Mouse (Mus musculus) limb, embryonic 11.5 days (tissue): ENCODE measurements around the gene Plxnb1. TPM values are rescaled to one million over a fixed set of nuclear protein-coding genes. Genes with fewer than 3 reads are reported as not detected.

Experiments used
- ATAC-seq: fragments of 200-750 bp; cut with Nextera tagmentation; 2 replicates; pipeline ENCODE4 v1.8.0; 2017; ENCODE audit warnings: low read depth; ENCODE audit not compliant: insufficient number of reproducible peaks, low FRiP score, low TSS enrichment
- DNase-seq: peaks from one replicate; pipeline ENCODE4 v3.0.0-alpha.2; 2015; ENCODE audit warnings: low spot score
- H3K27ac ChIP-seq: fragments of 300-500 bp; sonication (generic); replicated peaks from 2 replicates; pipeline ENCODE4 v1.5.1; 2014; ENCODE audit warnings: low read depth, mild to moderate bottlenecking, low read length
- H3K27me3 ChIP-seq: fragments of 300-500 bp; sonication (generic); 2 replicates; pipeline ENCODE4 v1.6.1; 2014; ENCODE audit warnings: mild to moderate bottlenecking, low read length, mixed read lengths; ENCODE audit not compliant: control insufficient read depth, insufficient read depth
- H3K36me3 ChIP-seq: fragments of 300-500 bp; sonication (generic); 2 replicates; pipeline ENCODE4 v1.6.1; 2014; ENCODE audit warnings: mild to moderate bottlenecking, low read length, moderate library complexity, mixed read lengths; ENCODE audit not compliant: control insufficient read depth, insufficient read depth
- H3K4me1 ChIP-seq: fragments of 300-500 bp; sonication (generic); 2 replicates; pipeline ENCODE4 v1.6.1; 2014; ENCODE audit warnings: low read length, mixed read lengths; ENCODE audit not compliant: control insufficient read depth, insufficient read depth
- H3K4me2 ChIP-seq: fragments of 300-500 bp; sonication (generic); 2 replicates; pipeline ENCODE4 v1.6.1; 2014; ENCODE audit warnings: low read depth, mild to moderate bottlenecking, moderate library complexity; ENCODE audit not compliant: severe bottlenecking
- H3K4me3 ChIP-seq: fragments of 300-500 bp; sonication (generic); 2 replicates; pipeline ENCODE4 v1.5.1; 2014; ENCODE audit warnings: low read depth, low read length
- H3K9ac ChIP-seq: fragments of 300-500 bp; sonication (generic); 2 replicates; pipeline ENCODE4 v1.6.1; 2014; ENCODE audit warnings: mild to moderate bottlenecking, low read length
- H3K9me3 ChIP-seq: fragments of 300-500 bp; sonication (generic); 2 replicates; pipeline ENCODE4 v1.6.1; 2016; ENCODE audit warnings: low read length; ENCODE audit not compliant: control insufficient read depth
- WGBS: fragments of 180-500 bp; shearing (Covaris S2); extraction: QIAGEN DNeasy Blood & Tissue Kit; methylation state at CpG from one replicate; pipeline ENCODE4 v1.1.7; 2014; 5-methylcytosine and 5-hydroxymethylcytosine counted together
- polyA plus RNA-seq: library from polyadenylated mRNA; unstranded; fragments of >200 nt; fragmentation: Nextera tagmentation; extraction: Ambion mirVana; gene quantifications from 2 replicates; pipeline ENCODE4 v1.2.1, GENCODE M21; 2014

The Plxnb1 gene
- polyA plus RNA-seq, 1 experiment from 2014 or later, result 15.2 TPM

- ATAC-seq (no peak), DNase-seq (no peak)
- WGBS, result 94% methylated on average over 19 of the region's 19 CpGs
- Histone ChIP-seq H3K4me3 (no peak overlapping the region), H3K9ac (no peak overlapping the region), H3K4me2 (no peak overlapping the region), H3K4me1 (peaks cover 11% of the 10 kb centered on the region), H3K9me3 (no peaks in the 10 kb centered on the region), H3K27me3 (no peaks in the 10 kb centered on the region), H3K36me3 (peaks cover 13% of the 10 kb centered on the region; the same call in 1 of the 2 replicates), H3K27ac (no peak overlapping the region)
Measured at GRCm38 (mm10) chr9:109058006-109058765, 37.0 kb upstream of the Plxnb1 start.

- no peaks in the 10 kb centered on the region for H3K9me3 ChIP-seq
- peak within 1 kb of the TSS; percentile 64; the same call in 1 of the 2 replicates for H3K27ac ChIP-seq
- peak within 1 kb of the TSS; percentile 53 for H3K9ac ChIP-seq
- peak within 1 kb of the TSS; percentile 14; the same call in 1 of the 2 replicates for H3K4me3 ChIP-seq
- ATAC-seq (peak; percentile 63), DNase-seq (peak; percentile 91)
- WGBS, result 32% methylated on average over 15 of the region's 15 CpGs
- H3K27me3 ChIP-seq, result no peaks in the 10 kb centered on the region
- peaks cover 11% of the 10 kb centered on the region for H3K4me1 ChIP-seq
- peak within 1 kb of the TSS; percentile 36 for H3K4me2 ChIP-seq
- peaks cover 20% of the 10 kb centered on the region for H3K36me3 ChIP-seq
Measured at GRCm38 (mm10) chr9:109059136-109059903, 35.9 kb upstream of the Plxnb1 start, which contains the start of gene Trex1. Trex1 (minus strand) TSS chr9:109059734.

GRCm38 (mm10) chr9:109060184-109060897 lies 34.8 kb upstream of the Plxnb1 start:
- DNase-seq, result no peak
- no peak for ATAC-seq
- no peak overlapping the region for H3K27ac ChIP-seq
- no peak overlapping the region for H3K4me3 ChIP-seq
- no peak overlapping the region for H3K9ac ChIP-seq
- no peaks in the 10 kb centered on the region for H3K9me3 ChIP-seq
- H3K36me3 ChIP-seq, result peaks cover 23% of the 10 kb centered on the region
- H3K4me2 ChIP-seq, result no peak overlapping the region
- WGBS, result 93% methylated on average over 16 of the region's 16 CpGs
- peaks cover 4% of the 10 kb centered on the region; the same call in 1 of the 2 replicates for H3K4me1 ChIP-seq
- H3K27me3 ChIP-seq, result no peaks in the 10 kb centered on the region

GRCm38 (mm10) chr9:109060898-109061295 lies 34.3 kb upstream of the Plxnb1 start:
- Histone ChIP-seq H3K9me3 (no peaks in the 10 kb centered on the region), H3K4me2 (no peak overlapping the region), H3K27me3 (no peaks in the 10 kb centered on the region), H3K36me3 (peaks cover 24% of the 10 kb centered on the region), H3K27ac (no peak overlapping the region), H3K4me3 (no peak overlapping the region), H3K9ac (no peak overlapping the region), H3K4me1 (peaks cover 4% of the 10 kb centered on the region; the same call in 1 of the 2 replicates)
- no peak for ATAC-seq
- no peak for DNase-seq
- WGBS, result 90% methylated on average over 5 of the region's 5 CpGs

- Histone ChIP-seq H3K27me3 (no peaks in the 10 kb centered on the region), H3K36me3 (peaks cover 19% of the 10 kb centered on the region), H3K9ac (no peak overlapping the region), H3K27ac (no peak overlapping the region), H3K4me3 (no peak overlapping the region), H3K4me1 (peaks cover 8% of the 10 kb centered on the region), H3K4me2 (no peak overlapping the region), H3K9me3 (no peaks in the 10 kb centered on the region)
- ATAC-seq (no peak), DNase-seq (no peak)
- 91% methylated on average over 3 of the region's 3 CpGs for WGBS
Measured at GRCm38 (mm10) chr9:109068095-109068735, 27.0 kb upstream of the Plxnb1 start.

- peak; percentile 95 for DNase-seq
- under 1% methylated on average over 57 of the region's 57 CpGs for WGBS
- peak; percentile 98 for ATAC-seq
- Histone ChIP-seq H3K4me3 (peak within 1 kb of the TSS; percentile 85), H3K36me3 (peaks cover 5% of the 10 kb centered on the region; the same call in 1 of the 2 replicates), H3K4me1 (peaks cover 8% of the 10 kb centered on the region), H3K9me3 (no peaks in the 10 kb centered on the region), H3K27me3 (no peaks in the 10 kb centered on the region), H3K27ac (peak within 1 kb of the TSS; percentile 58; the same call in 1 of the 2 replicates), H3K9ac (peak within 1 kb of the TSS; percentile 82), H3K4me2 (peak within 1 kb of the TSS; percentile 83)
Measured at GRCm38 (mm10) chr9:109073661-109074573, 21.3 kb upstream of the Plxnb1 start, which contains the start of gene Atrip. Atrip (minus strand) TSS chr9:109074124.

- no peak overlapping the region for H3K4me3 ChIP-seq
- DNase-seq (no peak), ATAC-seq (no peak)
- H3K9me3 ChIP-seq, result no peaks in the 10 kb centered on the region
- no peak overlapping the region for H3K9ac ChIP-seq
- peaks cover 7% of the 10 kb centered on the region; the same call in 1 of the 2 replicates for H3K4me1 ChIP-seq
- no peak overlapping the region for H3K4me2 ChIP-seq
- H3K27me3 ChIP-seq, result no peaks in the 10 kb centered on the region
- H3K27ac ChIP-seq, result no peak overlapping the region
- 92% methylated on average over 3 of the region's 3 CpGs for WGBS
- peaks cover 2% of the 10 kb centered on the region; the same call in 1 of the 2 replicates for H3K36me3 ChIP-seq
Measured at GRCm38 (mm10) chr9:109080516-109080915, 14.7 kb upstream of the Plxnb1 start.
